Mouse (Mus musculus) bone marrow macrophage, adult 2 months (primary cell): ENCODE results near the gene Il17c. TPM values are rescaled to one million over a fixed set of nuclear protein-coding genes. Genes with fewer than 3 reads are reported as not detected.
A peak's percentile ranks its signal among the peaks of the same experiment; 100 is the strongest.

Source experiments
- H3K27ac ChIP-seq: 2 replicates; pipeline ENCODE4 v1.5.1; 2012; ENCODE audit warnings: low read depth, low read length; ENCODE audit not compliant: insufficient read depth
- H3K4me1 ChIP-seq: 2 replicates; pipeline ENCODE4 v1.6.1; 2012; ENCODE audit warnings: low read length; ENCODE audit not compliant: control insufficient read depth, insufficient read depth
- H3K4me3 ChIP-seq: 2 replicates; pipeline ENCODE4 v1.5.1; 2012; ENCODE audit warnings: mild to moderate bottlenecking, low read length, moderate library complexity; ENCODE audit not compliant: insufficient read depth
- CTCF ChIP-seq: IDR thresholded peaks from 2 replicates; pipeline ENCODE4 v1.5.1; 2012; ENCODE audit warnings: low read depth, mild to moderate bottlenecking, low read length, moderate library complexity
- POLR2A ChIP-seq: IDR thresholded peaks from 2 replicates; pipeline ENCODE4 v1.6.1; 2012; ENCODE audit warnings: mild to moderate bottlenecking, low read depth, low read length, borderline replicate concordance
- polyA plus RNA-seq: library from polyadenylated mRNA; stranded (reverse); fragments of >200 nt; gene quantifications from 2 replicates; pipeline ENCODE4 v1.2.4, GENCODE M21; 2012; ENCODE audit not compliant: missing spikeins, insufficient read depth, insufficient read length

Il17c gene
- polyA plus RNA-seq, 1 experiment = not detected

- no peak for TF ChIP-seq CTCF
- TF ChIP-seq POLR2A = no peak
- Histone ChIP-seq H3K27ac (no peak overlapping the region), H3K4me3 (no peak overlapping the region), H3K4me1 (peaks cover 19% of the 10 kb centered on the region)
Observed at GRCm38 (mm10) chr8:122439336-122439735, 17.5 kb downstream of the Il17c start.

- TF ChIP-seq CTCF = no peak
- no peak for TF ChIP-seq POLR2A
- H3K4me3 ChIP-seq = no peak overlapping the region
- no peak overlapping the region for H3K27ac ChIP-seq
- H3K4me1 ChIP-seq = peaks cover 19% of the 10 kb centered on the region
Observed at GRCm38 (mm10) chr8:122441326-122441725, 19.5 kb downstream of the Il17c start.

- peak overlapping the region; percentile 75; the same call in 1 of the 2 replicates for H3K27ac ChIP-seq
Observed at GRCm38 (mm10) chr8:122442356-122442755, 20.5 kb downstream of the Il17c start.

GRCm38 (mm10) chr8:122442781-122443180 lies 21.0 kb downstream of the Il17c start:
- no peak for TF ChIP-seq CTCF
- TF ChIP-seq POLR2A = no peak
- peak overlapping the region; percentile 75 for H3K27ac ChIP-seq
- H3K4me3 ChIP-seq = peak overlapping the region; percentile 91
- peaks cover 16% of the 10 kb centered on the region for H3K4me1 ChIP-seq

More at GRCm38 (mm10) chr8:122442356-122442755, 20.5 kb downstream of the Il17c start:
- peaks cover 19% of the 10 kb centered on the region for H3K4me1 ChIP-seq
- peak overlapping the region; percentile 91 for H3K4me3 ChIP-seq
- TF ChIP-seq CTCF (no peak), POLR2A (no peak)

- TF ChIP-seq CTCF (no peak), POLR2A (no peak)
- Histone ChIP-seq H3K4me1 (peaks cover 12% of the 10 kb centered on the region), H3K27ac (peak within 1 kb of the TSS; percentile 76), H3K4me3 (peak within 1 kb of the TSS; percentile 91)
Observed at GRCm38 (mm10) chr8:122443262-122444006, 21.6 kb downstream of the Il17c start, which contains the start of gene Mvd. TSS of gene Mvd (minus strand) at chr8:122443422.

GRCm38 (mm10) chr8:122444058-122444748 lies 22.4 kb downstream of the Il17c start:
- H3K4me1 ChIP-seq = peaks cover 6% of the 10 kb centered on the region; the same call in 1 of the 2 replicates
- H3K27ac ChIP-seq = peak overlapping the region; percentile 76
- no peak for TF ChIP-seq POLR2A
- TF ChIP-seq CTCF = no peak
- H3K4me3 ChIP-seq = peak overlapping the region; percentile 62

- peaks cover 4% of the 10 kb centered on the region; the same call in 1 of the 2 replicates for H3K4me1 ChIP-seq
- no peak overlapping the region for H3K4me3 ChIP-seq
- TF ChIP-seq POLR2A = no peak
- TF ChIP-seq CTCF = no peak
- H3K27ac ChIP-seq = no peak overlapping the region
Observed at GRCm38 (mm10) chr8:122445203-122445602, 23.4 kb downstream of the Il17c start.

GRCm38 (mm10) chr8:122451161-122451703 lies 29.4 kb downstream of the Il17c start:
- Histone ChIP-seq H3K27ac (no peak overlapping the region), H3K4me1 (peaks cover 7% of the 10 kb centered on the region), H3K4me3 (no peak overlapping the region)
- TF ChIP-seq POLR2A = no peak
- TF ChIP-seq CTCF = no peak

GRCm38 (mm10) chr8:122452154-122452553 lies 30.3 kb downstream of the Il17c start:
- TF ChIP-seq POLR2A (no peak), CTCF (no peak)
- H3K4me3 ChIP-seq = no peak overlapping the region
- H3K4me1 ChIP-seq = peaks cover 7% of the 10 kb centered on the region
- H3K27ac ChIP-seq = no peak overlapping the region
